In the genomic region with DNA sequence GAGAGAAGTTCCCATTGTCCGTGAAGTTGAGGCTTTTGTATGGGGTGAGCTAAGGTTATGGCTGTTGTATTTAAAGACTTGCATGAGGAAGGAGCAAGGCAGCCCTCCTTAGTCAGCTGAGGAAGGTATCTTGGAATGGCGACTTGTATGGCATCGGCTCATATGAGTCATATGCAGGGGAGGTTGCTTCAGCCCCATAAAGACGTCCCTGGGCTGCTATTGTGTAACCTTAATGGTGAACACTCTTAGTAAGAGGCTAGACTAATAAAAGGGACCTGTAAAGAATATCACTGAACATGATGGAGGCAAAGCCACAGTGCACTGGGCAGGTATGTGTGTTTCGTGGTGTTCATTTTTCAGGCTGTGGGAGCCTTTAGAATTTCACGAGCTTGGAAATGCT, we compare ENCODE assay signal across 15 mouse cellular contexts.
"Had no signal": no experiment of that assay in that cellular context is flagged by ENCODE, and none has a peak within 500 bp of the region (broad histone marks: within the 10 kb centered on the region; RNA-seq: fewer than 3 reads in every experiment).

No protein-coding gene starts in this region.

- DNase-seq: retina, postnatal 1 day; right cerebral cortex, adult 18-20 months; right cerebral cortex, postnatal 14 days; right cerebral cortex, postnatal 25 days; right cerebral cortex, postnatal 4 days; spleen, adult 18-20 months; thymus, adult 18-20 months; thymus, adult 2 months; thymus, postnatal 14 days; thymus, postnatal 25 days; thymus, postnatal 36 days; thymus, postnatal 4 days had no signal

- H3K36me3 ChIP-seq: neural tube, embryonic 13.5 days; neural tube, embryonic 15.5 days; stomach, embryonic 15.5 days had no signal

- H3K4me2 ChIP-seq: neural tube, embryonic 13.5 days; neural tube, embryonic 15.5 days; stomach, embryonic 15.5 days had no signal

- H3K27me3 ChIP-seq: neural tube, embryonic 13.5 days; neural tube, embryonic 15.5 days; stomach, embryonic 15.5 days had no signal

- H3K4me3 ChIP-seq: neural tube, embryonic 13.5 days; neural tube, embryonic 15.5 days; stomach, embryonic 15.5 days had no signal
